23 mouse cellular contexts compared by ENCODE assay signal in the genomic region with DNA sequence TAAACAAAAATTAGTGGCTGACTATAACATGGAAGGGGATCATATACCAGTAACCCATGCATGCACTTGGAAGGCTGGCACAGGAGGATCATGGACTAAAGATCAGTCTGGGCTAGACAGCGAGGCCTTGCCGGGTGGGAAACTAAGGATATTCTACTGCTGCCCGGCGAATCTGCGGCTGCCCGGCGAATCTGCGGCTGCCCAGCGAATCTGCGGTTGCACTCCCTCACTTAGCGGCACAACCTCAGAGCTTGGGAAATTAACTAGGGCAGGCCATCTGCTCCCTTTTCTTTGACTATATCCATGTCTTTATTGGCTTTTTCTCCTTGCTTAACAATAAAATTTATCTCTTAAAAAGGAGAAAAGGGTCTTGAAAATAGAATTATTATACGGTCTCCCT. TPM values are rescaled to one million over a fixed set of nuclear protein-coding genes. Genes with fewer than 3 reads are reported as not detected.
DNase-seq lines count a peak whose midpoint lies in the region; ATAC-seq and TF ChIP-seq lines count a peak whose summit lies in the region.
"Had no signal": no experiment of that assay in that cellular context is flagged by ENCODE, and none has a peak within 500 bp of the region (broad histone marks: within the 10 kb centered on the region; RNA-seq: fewer than 3 reads in every experiment).

No protein-coding gene starts in this region.

- no peaks in the 10 kb centered on the region for H3K27me3 ChIP-seq in hindbrain, embryonic 16.5 days (replicated peaks; ENCODE audit: control insufficient read depth, insufficient read depth, low read length)
- no peaks in the 10 kb centered on the region for H3K27me3 ChIP-seq in hindbrain, embryonic 11.5 days (ENCODE audit: control insufficient read depth, insufficient read depth, low read length)
- no peaks in the 10 kb centered on the region for H3K27me3 ChIP-seq in midbrain, embryonic 14.5 days (ENCODE audit: control insufficient read depth, insufficient read depth, low read length)
- no peaks in the 10 kb centered on the region for H3K27me3 ChIP-seq in midbrain, postnatal 0 days (ENCODE audit: insufficient read depth, low read length)
- H3K27me3 ChIP-seq: embryonic facial prominence, embryonic 15.5 days; Patski had no signal

- no peak for TF ChIP-seq CTCF in midbrain, postnatal 0 days (IDR thresholded peaks at IDR 0.05)
- no peak for TF ChIP-seq CTCF in brain, embryonic 14.5 days (IDR thresholded peaks at IDR 0.05; ENCODE audit: borderline replicate concordance, extremely low read depth, insufficient read depth, insufficient read length)

- 56% methylated on average over 12 of the region's 12 CpGs for WGBS in hindbrain, embryonic 16.5 days
- 74% methylated on average over 12 of the region's 12 CpGs for WGBS in hindbrain, embryonic 11.5 days
- WGBS in midbrain, embryonic 14.5 days, result 54% methylated on average over 12 of the region's 12 CpGs
- WGBS in midbrain, postnatal 0 days, result 58% methylated on average over 12 of the region's 12 CpGs

- no peaks in the 10 kb centered on the region for H3K9me3 ChIP-seq in hindbrain, embryonic 16.5 days (ENCODE audit: control insufficient read depth, low read length)
- no peaks in the 10 kb centered on the region for H3K9me3 ChIP-seq in hindbrain, embryonic 11.5 days (ENCODE audit: control insufficient read depth, low read length)
- no peaks in the 10 kb centered on the region for H3K9me3 ChIP-seq in midbrain, embryonic 14.5 days (ENCODE audit: control insufficient read depth, low read length)
- no peaks in the 10 kb centered on the region for H3K9me3 ChIP-seq in midbrain, postnatal 0 days (ENCODE audit: low read length)
- H3K9me3 ChIP-seq: embryonic facial prominence, embryonic 15.5 days; limb, embryonic 10.5 days had no signal

- H3K27ac ChIP-seq in hindbrain, embryonic 16.5 days (ENCODE audit: low read depth, low read length), result no peak overlapping the region
- H3K27ac ChIP-seq in hindbrain, embryonic 11.5 days (ENCODE audit: low read depth, low read length), result no peak overlapping the region
- no peak overlapping the region for H3K27ac ChIP-seq in midbrain, embryonic 14.5 days (replicated peaks; ENCODE audit: low read depth, low read length)
- H3K27ac ChIP-seq in midbrain, postnatal 0 days (ENCODE audit: low read depth, low read length), result no peak overlapping the region
- H3K27ac ChIP-seq: embryonic facial prominence, embryonic 15.5 days; limb, embryonic 10.5 days had no signal

- ATAC-seq in hindbrain, embryonic 16.5 days, result peak; percentile 55
- ATAC-seq in hindbrain, embryonic 11.5 days (ENCODE audit: low FRiP score), result no peak
- no peak for ATAC-seq in midbrain, embryonic 14.5 days (ENCODE audit: low FRiP score, low TSS enrichment)
- ATAC-seq in midbrain, postnatal 0 days (ENCODE audit: low FRiP score), result no peak
- ATAC-seq: activated CD4-positive, CD25-positive, alpha-beta regulatory T cell, adult 4 months; liver, postnatal 0 days; Patski had no signal

- H3K4me3 ChIP-seq in hindbrain, embryonic 16.5 days (ENCODE audit: low read length), result no peak overlapping the region
- H3K4me3 ChIP-seq in hindbrain, embryonic 11.5 days (ENCODE audit: low read depth, low read length), result no peak overlapping the region
- H3K4me3 ChIP-seq in midbrain, embryonic 14.5 days (replicated peaks; ENCODE audit: low read depth, low read length), result no peak overlapping the region
- no peak overlapping the region for H3K4me3 ChIP-seq in midbrain, postnatal 0 days (ENCODE audit: low read depth, low read length)
- H3K4me3 ChIP-seq: embryonic facial prominence, embryonic 15.5 days; limb, embryonic 10.5 days had no signal

- H3K9ac ChIP-seq in hindbrain, embryonic 16.5 days (ENCODE audit: low read depth, low read length), result no peak overlapping the region; the same call in 1 of the 2 replicates
- no peak overlapping the region for H3K9ac ChIP-seq in hindbrain, embryonic 11.5 days (ENCODE audit: low read depth, low read length)
- H3K9ac ChIP-seq in midbrain, embryonic 14.5 days (replicated peaks; ENCODE audit: low read length), result no peak overlapping the region
- H3K9ac ChIP-seq in midbrain, postnatal 0 days (replicated peaks; ENCODE audit: low read length, poor library complexity, severe bottlenecking), result no peak overlapping the region
- H3K9ac ChIP-seq: embryonic facial prominence, embryonic 15.5 days; liver, postnatal 0 days had no signal

- TF ChIP-seq POLR2A in brain, embryonic 14.5 days (IDR thresholded peaks at IDR 0.05; ENCODE audit: borderline replicate concordance, extremely low read depth, insufficient read depth, insufficient read length, poor library complexity, severe bottlenecking), result no peak

- H3K4me2 ChIP-seq in hindbrain, embryonic 16.5 days (ENCODE audit: low read length), result peak overlapping the region; percentile 12; the same call in 1 of the 2 replicates
- no peak overlapping the region for H3K4me2 ChIP-seq in hindbrain, embryonic 11.5 days (replicated peaks; ENCODE audit: low read depth, low read length)
- H3K4me2 ChIP-seq in midbrain, embryonic 14.5 days (ENCODE audit: low read length), result peak overlapping the region; percentile 27; the same call in 1 of the 2 replicates
- H3K4me2 ChIP-seq in midbrain, postnatal 0 days (ENCODE audit: low read depth, low read length, poor library complexity, severe bottlenecking), result no peak overlapping the region
- H3K4me2 ChIP-seq: embryonic facial prominence, embryonic 15.5 days; heart, embryonic 11.5 days had no signal

- no peak for DNase-seq in hindbrain, embryonic 11.5 days (ENCODE audit: low spot score)
- DNase-seq in midbrain, embryonic 14.5 days, result peak; percentile 55
- DNase-seq in midbrain, postnatal 0 days (ENCODE audit: low spot score), result no peak
- DNase-seq in R1 (ENCODE audit: low read depth, low spot score) (peak; percentile 30), adipocyte (ENCODE audit: low spot score) (no peak)
- peak; percentile 73 for DNase-seq in brain, embryonic 14.5 days (ENCODE audit: low read depth)
- DNase-seq: adrenal gland, postnatal 14 days; cerebellum, adult 11-12 months; embryo, embryonic 11 days; heart, postnatal 10 days; kidney, adult 18-20 months; kidney, postnatal 10 days; liver, postnatal 0 days; lung, postnatal 14 days; spleen, adult 18-20 months; thymus, adult 18-20 months; thymus, postnatal 4 days had no signal

- no peaks in the 10 kb centered on the region for H3K4me1 ChIP-seq in hindbrain, embryonic 16.5 days (ENCODE audit: control insufficient read depth, insufficient read depth, low read depth, low read length)
- no peaks in the 10 kb centered on the region for H3K4me1 ChIP-seq in hindbrain, embryonic 11.5 days (replicated peaks; ENCODE audit: control insufficient read depth, insufficient read depth, low read length)
- 0 out of 2 replicates have a peak, but pooled peaks cover 5% of the 10 kb centered on the region for H3K4me1 ChIP-seq in midbrain, embryonic 14.5 days (ENCODE audit: control insufficient read depth, insufficient read depth, low read length)
- H3K4me1 ChIP-seq in midbrain, postnatal 0 days (ENCODE audit: insufficient read depth, low read length), result no peaks in the 10 kb centered on the region
- H3K4me1 ChIP-seq: embryonic facial prominence, embryonic 15.5 days; limb, embryonic 10.5 days had no signal

- no peaks in the 10 kb centered on the region for H3K36me3 ChIP-seq in hindbrain, embryonic 16.5 days (ENCODE audit: control insufficient read depth, insufficient read depth, low read length)
- H3K36me3 ChIP-seq in hindbrain, embryonic 11.5 days (ENCODE audit: control insufficient read depth, insufficient read depth, low read length), result no peaks in the 10 kb centered on the region
- no peaks in the 10 kb centered on the region for H3K36me3 ChIP-seq in midbrain, embryonic 14.5 days (ENCODE audit: control insufficient read depth, insufficient read depth, low read length)
- H3K36me3 ChIP-seq in midbrain, postnatal 0 days (ENCODE audit: insufficient read depth, low read length), result no peaks in the 10 kb centered on the region
- H3K36me3 ChIP-seq: embryonic facial prominence, embryonic 15.5 days; limb, embryonic 10.5 days had no signal

RNA-seq across cellular contexts. Expression of gene Tspan9, which starts 14.6 kb away (rescaled TPM):
- polyA plus RNA-seq in hindbrain, embryonic 16.5 days (2015; fragmentation: Nextera tagmentation; extraction: Ambion mirVana), result 62.6 and 66.8 TPM in 2 replicates
- polyA plus RNA-seq in hindbrain, embryonic 11.5 days (2014; fragmentation: Nextera tagmentation; extraction: Ambion mirVana), result 46.2 and 48.9 TPM in 2 replicates
- polyA plus RNA-seq in midbrain, embryonic 14.5 days (2014; fragmentation: Nextera tagmentation; extraction: Ambion mirVana), result 31.1 and 31.3 TPM in 2 replicates
- 143 and 160 TPM in 2 replicates for total RNA-seq in midbrain, postnatal 0 days (2014; rRNA removed)
- 50.9 and 58.8 TPM in 2 replicates for polyA plus RNA-seq in midbrain, postnatal 0 days (2015; fragmentation: Nextera tagmentation; extraction: Ambion mirVana)
- polyA plus RNA-seq in brain, embryonic 14.5 days (2012; rRNA removed), result 41.8 and 49.7 TPM in 2 replicates

Comparison
In these comparisons a context has a peak if more than half of its experiments do, and no peak if none do; other contexts are left out.
1. H3K4me2 ChIP-seq: peak in hindbrain, embryonic 16.5 days (single experiment) and midbrain, embryonic 14.5 days (single experiment); none in hindbrain, embryonic 11.5 days (single experiment) and midbrain, postnatal 0 days (single experiment).
2. DNase-seq: peak in midbrain, embryonic 14.5 days (single experiment), R1 (single experiment) and brain, embryonic 14.5 days (single experiment); none in hindbrain, embryonic 11.5 days (single experiment), midbrain, postnatal 0 days (single experiment) and adipocyte (single experiment).